Mouse (Mus musculus): ENCODE results near the gene Ano6. TPM values are rescaled to one million over a fixed set of nuclear protein-coding genes. Genes with fewer than 3 reads are reported as not detected.
A peak's percentile ranks its signal among the peaks of the same experiment; 100 is the strongest.

Gene Ano6
- 24.6 and 28.2 TPM in 2 replicates for polyA plus RNA-seq (2015; fragmentation: Nextera tagmentation; extraction: Ambion mirVana)

DNA sequence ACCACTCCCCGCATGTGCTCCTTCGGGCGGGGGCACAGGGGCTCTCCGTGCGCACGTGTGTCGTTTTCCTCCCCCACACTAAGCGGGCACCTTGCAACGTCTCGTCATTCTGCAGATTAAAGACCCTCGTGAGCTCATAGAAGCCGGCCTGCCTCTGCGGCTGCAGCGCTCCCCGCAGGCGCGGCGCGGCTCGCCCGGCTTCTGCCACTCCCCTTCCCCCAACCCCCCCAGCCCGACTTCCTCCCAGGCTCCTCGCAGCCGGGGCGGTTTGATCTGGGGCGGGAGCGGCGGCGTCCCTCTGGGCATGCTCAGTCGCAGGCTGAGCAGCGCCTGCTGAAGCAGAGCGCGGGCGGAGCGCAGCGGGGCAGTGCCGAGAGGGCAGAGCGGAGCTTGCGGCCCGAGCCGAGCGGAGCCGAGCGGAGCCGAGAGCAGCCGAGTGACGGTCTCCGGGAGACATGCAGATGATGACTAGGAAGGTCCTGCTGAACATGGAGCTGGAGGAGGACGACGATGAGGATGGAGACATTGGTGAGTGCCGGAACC is at the start of gene Ano6:
Ano6 (plus strand) TSS at position 315 of the 543 bp plus-strand sequence.
- H3K27me3 ChIP-seq (ENCODE audit: control insufficient read depth, insufficient read depth, low read depth, low read length) = no peaks in the 10 kb centered on the region
- H3K36me3 ChIP-seq (ENCODE audit: control insufficient read depth, insufficient read depth, low read length) = no peaks in the 10 kb centered on the region
- under 1% methylated on average over 50 of the region's 51 CpGs for WGBS
- H3K4me1 ChIP-seq (ENCODE audit: control insufficient read depth, insufficient read depth, low read length) = peaks cover 22% of the 10 kb centered on the region
- peak within 1 kb of the TSS; percentile 88 for H3K27ac ChIP-seq (ENCODE audit: low read length)
- H3K9ac ChIP-seq (ENCODE audit: low read depth, low read length) = peak within 1 kb of the TSS; percentile 92
- H3K4me2 ChIP-seq (ENCODE audit: low read length) = peak within 1 kb of the TSS; percentile 76
- no peaks in the 10 kb centered on the region for H3K9me3 ChIP-seq (replicated peaks; ENCODE audit: control insufficient read depth, low read length, poor library complexity, severe bottlenecking)
- peak; percentile 99 for ATAC-seq
- peak within 1 kb of the TSS; percentile 86 for H3K4me3 ChIP-seq (ENCODE audit: low read depth, low read length)

DNA sequence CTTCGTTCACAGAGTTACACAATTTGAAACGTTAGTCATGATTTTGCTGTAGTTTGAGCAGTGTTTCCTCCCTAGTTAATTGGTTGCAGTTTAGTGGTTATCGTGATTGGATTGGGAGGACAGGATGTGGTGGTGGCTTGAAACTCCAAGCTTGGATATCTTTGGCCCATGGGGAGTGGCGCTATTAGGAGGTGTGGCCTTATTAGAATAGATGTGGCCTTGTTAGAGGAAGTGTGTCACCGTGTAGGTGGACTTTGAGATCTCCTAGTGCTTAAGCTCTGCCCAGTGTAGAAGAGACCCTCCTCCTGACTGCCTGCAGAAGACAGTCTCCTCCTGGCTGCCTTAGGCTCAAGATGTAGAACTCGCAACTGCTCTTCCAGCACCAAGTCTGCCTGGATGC is 47.7 kb upstream of the Ano6 start:
- WGBS = 92% methylated on average over 6 of the region's 6 CpGs
- Histone ChIP-seq H3K4me1 (ENCODE audit: control insufficient read depth, insufficient read depth, low read length) (peaks cover 2% of the 10 kb centered on the region; the same call in 1 of the 2 replicates), H3K4me3 (ENCODE audit: low read depth, low read length) (no peak overlapping the region), H3K36me3 (ENCODE audit: control insufficient read depth, insufficient read depth, low read length) (no peaks in the 10 kb centered on the region), H3K27ac (ENCODE audit: low read length) (no peak overlapping the region), H3K4me2 (ENCODE audit: low read length) (no peak overlapping the region), H3K27me3 (ENCODE audit: control insufficient read depth, insufficient read depth, low read depth, low read length) (no peaks in the 10 kb centered on the region), H3K9me3 (replicated peaks; ENCODE audit: control insufficient read depth, low read length, poor library complexity, severe bottlenecking) (no peaks in the 10 kb centered on the region), H3K9ac (ENCODE audit: low read depth, low read length) (no peak overlapping the region)
- no peak for ATAC-seq

DNA sequence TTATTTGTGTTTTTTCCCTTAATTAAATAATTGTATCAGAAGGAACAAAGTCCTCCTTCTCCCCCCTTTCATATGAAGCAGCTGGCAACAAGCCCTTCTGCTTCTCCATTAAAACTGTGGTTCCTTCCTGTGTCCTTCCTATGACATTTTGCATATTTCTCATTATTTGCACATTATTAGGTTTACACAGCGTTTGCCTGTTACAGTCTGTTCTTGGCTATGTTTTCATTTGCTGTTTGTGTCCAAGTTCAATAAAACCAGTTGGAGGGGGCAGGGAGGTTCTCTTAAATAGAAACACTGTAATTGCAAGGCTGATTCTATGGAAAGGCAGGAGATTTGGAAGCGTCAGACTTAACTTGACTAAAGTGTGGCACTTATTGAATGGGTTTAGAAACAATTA is 46.8 kb upstream of the Ano6 start:
- Histone ChIP-seq H3K4me2 (ENCODE audit: low read length) (no peak overlapping the region), H3K27me3 (ENCODE audit: control insufficient read depth, insufficient read depth, low read depth, low read length) (no peaks in the 10 kb centered on the region), H3K4me1 (ENCODE audit: control insufficient read depth, insufficient read depth, low read length) (peaks cover 2% of the 10 kb centered on the region; the same call in 1 of the 2 replicates), H3K9me3 (replicated peaks; ENCODE audit: control insufficient read depth, low read length, poor library complexity, severe bottlenecking) (no peaks in the 10 kb centered on the region), H3K36me3 (ENCODE audit: control insufficient read depth, insufficient read depth, low read length) (no peaks in the 10 kb centered on the region), H3K9ac (ENCODE audit: low read depth, low read length) (no peak overlapping the region), H3K27ac (ENCODE audit: low read length) (no peak overlapping the region), H3K4me3 (ENCODE audit: low read depth, low read length) (no peak overlapping the region)
- ATAC-seq = no peak
- WGBS = 85% methylated on average over 2 of the region's 2 CpGs

DNA sequence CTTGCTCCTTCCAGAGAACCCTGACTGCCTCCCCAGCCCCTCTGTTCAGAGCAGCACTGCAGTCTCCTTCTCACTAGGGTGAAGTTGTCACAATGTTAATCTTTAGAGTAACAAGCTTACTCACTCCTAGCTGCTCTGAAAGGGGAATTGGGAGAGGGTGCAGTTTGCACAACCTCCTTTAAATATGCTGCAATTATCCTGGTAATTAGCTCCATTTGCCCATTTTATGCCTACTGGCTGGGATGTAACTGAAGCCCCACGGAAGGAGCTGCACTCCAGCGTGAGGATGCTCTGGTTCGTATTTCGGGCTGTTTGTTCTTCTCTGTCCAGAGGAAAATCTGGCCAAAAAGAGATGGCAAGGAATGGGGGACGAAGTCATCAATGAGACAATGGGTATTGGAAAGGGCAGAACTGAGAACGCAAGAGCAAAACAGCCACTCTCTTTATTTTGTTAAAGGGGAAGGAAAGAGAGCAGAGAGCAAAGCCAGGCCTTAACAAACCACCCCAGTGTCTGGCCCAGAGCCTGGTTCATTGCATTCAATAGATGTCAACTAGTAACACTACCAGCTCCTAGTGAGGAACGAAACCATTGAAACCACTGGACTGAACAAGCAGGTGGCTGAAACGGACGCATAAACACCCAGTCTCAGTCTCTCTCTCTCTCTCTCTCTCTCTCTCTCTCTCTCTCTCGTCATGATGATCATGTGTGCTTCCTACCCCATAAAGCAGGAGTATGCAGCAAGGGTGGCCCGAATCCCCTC is 45.1 kb upstream of the Ano6 start:
- no peak overlapping the region for H3K9ac ChIP-seq (ENCODE audit: low read depth, low read length)
- no peaks in the 10 kb centered on the region for H3K27me3 ChIP-seq (ENCODE audit: control insufficient read depth, insufficient read depth, low read depth, low read length)
- no peak overlapping the region for H3K27ac ChIP-seq (ENCODE audit: low read length)
- H3K4me2 ChIP-seq (ENCODE audit: low read length) = no peak overlapping the region
- H3K36me3 ChIP-seq (ENCODE audit: control insufficient read depth, insufficient read depth, low read length) = no peaks in the 10 kb centered on the region
- no peaks in the 10 kb centered on the region for H3K9me3 ChIP-seq (replicated peaks; ENCODE audit: control insufficient read depth, low read length, poor library complexity, severe bottlenecking)
- H3K4me1 ChIP-seq (ENCODE audit: control insufficient read depth, insufficient read depth, low read length) = peaks cover 2% of the 10 kb centered on the region; the same call in 1 of the 2 replicates
- H3K4me3 ChIP-seq (ENCODE audit: low read depth, low read length) = no peak overlapping the region
- WGBS = 64% methylated on average over 10 of the region's 11 CpGs
- ATAC-seq = no peak

DNA sequence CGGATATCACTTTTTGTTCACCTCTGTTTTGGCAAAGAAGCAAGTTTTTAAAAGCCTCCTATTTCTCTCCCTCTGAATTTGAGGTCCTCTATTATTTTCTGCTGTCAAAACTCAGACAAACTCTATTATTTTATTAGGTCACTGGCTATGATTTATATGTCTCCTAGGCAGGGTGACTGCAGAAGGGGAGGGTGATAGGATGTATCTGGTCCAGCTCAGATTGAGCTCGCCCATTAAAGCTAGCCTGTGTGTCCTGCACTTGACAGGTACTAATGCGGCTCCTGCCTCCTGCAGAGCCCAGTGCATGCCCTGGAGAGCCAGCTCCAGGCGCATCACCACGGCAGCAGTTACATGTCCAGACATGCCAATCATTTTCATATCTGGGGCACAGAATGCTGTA is 44.1 kb upstream of the Ano6 start:
- Histone ChIP-seq H3K27ac (ENCODE audit: low read length) (no peak overlapping the region), H3K36me3 (ENCODE audit: control insufficient read depth, insufficient read depth, low read length) (no peaks in the 10 kb centered on the region), H3K4me1 (ENCODE audit: control insufficient read depth, insufficient read depth, low read length) (peaks cover 2% of the 10 kb centered on the region; the same call in 1 of the 2 replicates), H3K9ac (ENCODE audit: low read depth, low read length) (no peak overlapping the region), H3K9me3 (replicated peaks; ENCODE audit: control insufficient read depth, low read length, poor library complexity, severe bottlenecking) (no peaks in the 10 kb centered on the region), H3K4me3 (ENCODE audit: low read depth, low read length) (no peak overlapping the region), H3K4me2 (ENCODE audit: low read length) (no peak overlapping the region), H3K27me3 (ENCODE audit: control insufficient read depth, insufficient read depth, low read depth, low read length) (no peaks in the 10 kb centered on the region)
- ATAC-seq = no peak
- 72% methylated on average over 5 of the region's 5 CpGs for WGBS

DNA sequence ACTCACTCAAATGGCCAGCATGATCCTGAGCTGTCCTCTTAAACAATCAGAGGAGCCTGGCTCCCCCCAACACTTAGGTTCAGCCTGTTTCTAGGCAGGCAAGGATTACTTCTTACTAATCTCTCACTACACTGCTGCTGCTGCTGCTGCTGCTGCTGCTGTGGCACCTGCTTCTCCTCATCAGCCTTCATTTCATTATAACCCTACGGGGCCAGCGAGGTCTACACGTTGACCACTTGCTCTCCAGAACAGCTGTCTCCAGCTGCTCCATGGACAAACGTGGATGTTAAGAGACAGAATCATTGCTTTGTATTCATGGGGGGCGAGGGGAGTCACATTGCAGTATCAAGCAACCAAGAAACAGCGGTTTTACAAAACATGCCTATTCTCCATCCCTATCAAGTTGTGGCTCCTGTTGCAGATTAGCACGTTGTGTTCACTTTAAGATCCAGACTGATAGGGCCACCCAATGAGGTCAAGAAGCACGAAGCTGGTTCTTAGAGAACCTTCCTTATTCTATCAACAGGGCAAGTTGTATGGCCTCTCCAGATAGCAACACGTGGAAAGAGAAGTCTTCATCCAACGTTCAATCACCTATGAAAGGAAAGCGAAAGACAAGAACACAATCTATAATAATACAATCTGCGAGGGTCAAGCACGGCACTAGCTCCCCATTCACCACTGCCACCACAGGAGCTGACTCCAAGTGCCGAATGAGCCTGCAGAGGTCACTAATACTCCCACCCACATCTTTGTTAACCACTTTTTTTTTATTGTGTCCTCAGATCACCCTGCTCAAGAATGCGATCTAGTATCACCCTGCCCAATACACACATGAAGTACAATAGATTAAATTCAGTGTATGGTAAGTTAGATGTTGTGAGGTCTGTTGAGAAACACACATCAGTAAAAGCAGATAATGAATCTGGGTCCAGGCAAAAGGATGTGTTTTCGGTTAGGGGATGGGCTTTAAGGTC is 43.4 kb upstream of the Ano6 start:
- no peak overlapping the region for H3K9ac ChIP-seq (ENCODE audit: low read depth, low read length)
- peaks cover 2% of the 10 kb centered on the region; the same call in 1 of the 2 replicates for H3K4me1 ChIP-seq (ENCODE audit: control insufficient read depth, insufficient read depth, low read length)
- H3K27ac ChIP-seq (ENCODE audit: low read length) = no peak overlapping the region
- no peak overlapping the region for H3K4me3 ChIP-seq (ENCODE audit: low read depth, low read length)
- no peak overlapping the region for H3K4me2 ChIP-seq (ENCODE audit: low read length)
- ATAC-seq = no peak
- WGBS = 85% methylated on average over 16 of the region's 16 CpGs
- H3K9me3 ChIP-seq (replicated peaks; ENCODE audit: control insufficient read depth, low read length, poor library complexity, severe bottlenecking) = no peaks in the 10 kb centered on the region
- H3K36me3 ChIP-seq (ENCODE audit: control insufficient read depth, insufficient read depth, low read length) = no peaks in the 10 kb centered on the region
- no peaks in the 10 kb centered on the region for H3K27me3 ChIP-seq (ENCODE audit: control insufficient read depth, insufficient read depth, low read depth, low read length)

DNA sequence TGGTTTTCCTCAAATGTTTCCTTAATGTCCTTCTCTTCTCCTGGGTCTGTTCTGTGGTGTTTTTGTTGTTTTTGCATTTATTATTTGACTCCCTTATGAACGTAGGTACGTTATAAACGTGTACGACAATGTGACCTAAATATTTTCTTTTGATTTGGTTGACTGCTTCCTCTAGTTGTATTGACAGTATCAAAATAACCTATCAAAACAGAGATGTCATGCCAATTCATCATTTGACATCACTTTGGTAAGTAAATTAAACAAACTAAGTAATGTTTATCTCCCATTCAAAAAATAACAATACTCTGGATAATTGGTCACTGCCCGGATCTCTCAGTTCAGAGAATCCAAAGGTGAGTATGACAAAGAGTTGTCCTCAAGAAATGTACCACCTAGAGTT is 41.4 kb upstream of the Ano6 start:
- ATAC-seq = no peak
- H3K9ac ChIP-seq (ENCODE audit: low read depth, low read length) = no peak overlapping the region
- H3K36me3 ChIP-seq (ENCODE audit: control insufficient read depth, insufficient read depth, low read length) = no peaks in the 10 kb centered on the region
- H3K4me2 ChIP-seq (ENCODE audit: low read length) = no peak overlapping the region
- no peak overlapping the region for H3K4me3 ChIP-seq (ENCODE audit: low read depth, low read length)
- H3K27me3 ChIP-seq (ENCODE audit: control insufficient read depth, insufficient read depth, low read depth, low read length) = no peaks in the 10 kb centered on the region
- H3K27ac ChIP-seq (ENCODE audit: low read length) = no peak overlapping the region
- H3K4me1 ChIP-seq (ENCODE audit: control insufficient read depth, insufficient read depth, low read length) = peaks cover 2% of the 10 kb centered on the region; the same call in 1 of the 2 replicates
- 95% methylated on average over 5 of the region's 5 CpGs for WGBS
- no peaks in the 10 kb centered on the region for H3K9me3 ChIP-seq (replicated peaks; ENCODE audit: control insufficient read depth, low read length, poor library complexity, severe bottlenecking)

DNA sequence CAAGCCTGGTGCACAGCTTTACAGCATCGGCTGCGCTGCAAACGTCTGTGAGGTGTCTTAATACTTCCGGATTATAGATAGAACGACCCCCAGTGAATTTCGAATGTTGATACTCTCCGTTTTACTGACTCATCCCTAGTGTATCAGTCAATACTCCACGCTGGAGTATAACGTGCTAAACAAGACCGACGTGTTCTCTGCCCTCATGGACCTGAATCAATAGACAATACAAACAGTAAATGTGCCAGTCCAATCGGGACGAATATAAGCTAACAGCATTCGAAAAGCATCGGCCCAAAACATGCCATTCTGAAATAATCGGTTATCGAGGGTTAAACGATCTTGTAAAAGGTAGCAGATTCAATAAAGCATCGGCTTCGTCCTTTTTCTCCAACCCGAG is 40.6 kb upstream of the Ano6 start:
- no peak overlapping the region for H3K4me3 ChIP-seq (ENCODE audit: low read depth, low read length)
- no peaks in the 10 kb centered on the region for H3K36me3 ChIP-seq (ENCODE audit: control insufficient read depth, insufficient read depth, low read length)
- no peak overlapping the region for H3K4me2 ChIP-seq (ENCODE audit: low read length)
- no peak overlapping the region for H3K9ac ChIP-seq (ENCODE audit: low read depth, low read length)
- H3K27me3 ChIP-seq (ENCODE audit: control insufficient read depth, insufficient read depth, low read depth, low read length) = no peaks in the 10 kb centered on the region
- H3K4me1 ChIP-seq (ENCODE audit: control insufficient read depth, insufficient read depth, low read length) = peaks cover 2% of the 10 kb centered on the region; the same call in 1 of the 2 replicates
- no peak overlapping the region for H3K27ac ChIP-seq (ENCODE audit: low read length)
- no peaks in the 10 kb centered on the region for H3K9me3 ChIP-seq (replicated peaks; ENCODE audit: control insufficient read depth, low read length, poor library complexity, severe bottlenecking)
- WGBS = 93% methylated on average over 21 of the region's 21 CpGs
- ATAC-seq = no peak

All from midbrain, embryonic 16.5 days (tissue).